Mouse (Mus musculus): ENCODE measurements around the gene Btbd19. TPM values are rescaled to one million over a fixed set of nuclear protein-coding genes. Genes with fewer than 3 reads are reported as not detected.

Gene Btbd19
- polyA plus RNA-seq, 1 experiment from 2014 or later, result 2.8 TPM

GRCm38 (mm10) chr4:117095551-117096452 is 29.7 kb downstream of the Btbd19 start, which contains the start of gene Ptch2:
Gene Ptch2, plus strand, starts transcription at chr4:117096075.
- DNase-seq (ENCODE audit: low spot score), result peak; percentile 92
- peak within 1 kb of the TSS; percentile 97 for H3K4me2 ChIP-seq (ENCODE audit: low read depth, low read length)
- H3K9me3 ChIP-seq (replicated peaks; ENCODE audit: control insufficient read depth, low read length), result no peaks in the 10 kb centered on the region
- no peaks in the 10 kb centered on the region; the same call in 1 of the 2 replicates for H3K4me1 ChIP-seq (ENCODE audit: control insufficient read depth, insufficient read depth, low read length)
- peak; percentile 71 for ATAC-seq (replicated peaks; ENCODE audit: insufficient number of reproducible peaks, low FRiP score, low TSS enrichment, low read depth)
- H3K4me3 ChIP-seq (ENCODE audit: low read depth, low read length), result peak within 1 kb of the TSS; percentile 67
- peak within 1 kb of the TSS; percentile 63 for H3K9ac ChIP-seq (replicated peaks; ENCODE audit: low read length)
- H3K27ac ChIP-seq (replicated peaks; ENCODE audit: low read depth, low read length), result peak within 1 kb of the TSS; percentile 62
- no peaks in the 10 kb centered on the region for H3K27me3 ChIP-seq (ENCODE audit: control insufficient read depth, insufficient read depth, low read length)
- WGBS, result under 1% methylated on average over 45 of the region's 50 CpGs
- no peaks in the 10 kb centered on the region for H3K36me3 ChIP-seq (replicated peaks; ENCODE audit: control insufficient read depth, insufficient read depth, low read depth, low read length)

GRCm38 (mm10) chr4:117094626-117095361 is 30.7 kb downstream of the Btbd19 start:
- Histone ChIP-seq H3K27ac (replicated peaks; ENCODE audit: low read depth, low read length) (no peak overlapping the region), H3K36me3 (replicated peaks; ENCODE audit: control insufficient read depth, insufficient read depth, low read depth, low read length) (no peaks in the 10 kb centered on the region), H3K27me3 (ENCODE audit: control insufficient read depth, insufficient read depth, low read length) (no peaks in the 10 kb centered on the region), H3K9ac (replicated peaks; ENCODE audit: low read length) (no peak overlapping the region), H3K4me2 (ENCODE audit: low read depth, low read length) (no peak overlapping the region), H3K4me1 (ENCODE audit: control insufficient read depth, insufficient read depth, low read length) (no peaks in the 10 kb centered on the region; the same call in 1 of the 2 replicates), H3K4me3 (ENCODE audit: low read depth, low read length) (no peak overlapping the region), H3K9me3 (replicated peaks; ENCODE audit: control insufficient read depth, low read length) (no peaks in the 10 kb centered on the region)
- ATAC-seq (replicated peaks; ENCODE audit: insufficient number of reproducible peaks, low FRiP score, low TSS enrichment, low read depth) (no peak), DNase-seq (ENCODE audit: low spot score) (no peak)
- 88% methylated on average over 3 of the region's 3 CpGs for WGBS

GRCm38 (mm10) chr4:117090586-117090985 is 34.9 kb downstream of the Btbd19 start:
- no peaks in the 10 kb centered on the region for H3K27me3 ChIP-seq (ENCODE audit: control insufficient read depth, insufficient read depth, low read length)
- no peaks in the 10 kb centered on the region for H3K4me1 ChIP-seq (ENCODE audit: control insufficient read depth, insufficient read depth, low read length)
- no peaks in the 10 kb centered on the region for H3K9me3 ChIP-seq (replicated peaks; ENCODE audit: control insufficient read depth, low read length)
- no peak overlapping the region for H3K4me3 ChIP-seq (ENCODE audit: low read depth, low read length)
- no peaks in the 10 kb centered on the region; the same call in 1 of the 2 replicates for H3K36me3 ChIP-seq (replicated peaks; ENCODE audit: control insufficient read depth, insufficient read depth, low read depth, low read length)
- H3K4me2 ChIP-seq (ENCODE audit: low read depth, low read length), result no peak overlapping the region
- 75% methylated on average over 7 of the region's 7 CpGs for whole genome bisulfite sequencing
- DNase-seq (ENCODE audit: low spot score) (no peak), ATAC-seq (replicated peaks; ENCODE audit: insufficient number of reproducible peaks, low FRiP score, low TSS enrichment, low read depth) (no peak)
- H3K9ac ChIP-seq (replicated peaks; ENCODE audit: low read length), result no peak overlapping the region
- no peak overlapping the region for H3K27ac ChIP-seq (replicated peaks; ENCODE audit: low read depth, low read length)

GRCm38 (mm10) chr4:117087948-117088640 is 37.4 kb downstream of the Btbd19 start:
- ATAC-seq (replicated peaks; ENCODE audit: insufficient number of reproducible peaks, low FRiP score, low TSS enrichment, low read depth) (no peak), DNase-seq (ENCODE audit: low spot score) (no peak)
- H3K4me2 ChIP-seq (ENCODE audit: low read depth, low read length), result no peak overlapping the region
- H3K27ac ChIP-seq (replicated peaks; ENCODE audit: low read depth, low read length), result no peak overlapping the region
- H3K4me3 ChIP-seq (ENCODE audit: low read depth, low read length), result no peak overlapping the region
- no peaks in the 10 kb centered on the region; the same call in 1 of the 2 replicates for H3K36me3 ChIP-seq (replicated peaks; ENCODE audit: control insufficient read depth, insufficient read depth, low read depth, low read length)
- WGBS, result 78% methylated on average over 7 of the region's 7 CpGs
- no peaks in the 10 kb centered on the region for H3K9me3 ChIP-seq (replicated peaks; ENCODE audit: control insufficient read depth, low read length)
- H3K9ac ChIP-seq (replicated peaks; ENCODE audit: low read length), result no peak overlapping the region
- H3K4me1 ChIP-seq (ENCODE audit: control insufficient read depth, insufficient read depth, low read length), result no peaks in the 10 kb centered on the region
- no peaks in the 10 kb centered on the region for H3K27me3 ChIP-seq (ENCODE audit: control insufficient read depth, insufficient read depth, low read length)

GRCm38 (mm10) chr4:117071183-117071582 is 54.3 kb downstream of the Btbd19 start:
- H3K4me3 ChIP-seq (ENCODE audit: low read depth, low read length), result no peak overlapping the region
- no peak overlapping the region for H3K9ac ChIP-seq (replicated peaks; ENCODE audit: low read length)
- ATAC-seq (replicated peaks; ENCODE audit: insufficient number of reproducible peaks, low FRiP score, low TSS enrichment, low read depth) (no peak), DNase-seq (ENCODE audit: low spot score) (no peak)
- H3K36me3 ChIP-seq (replicated peaks; ENCODE audit: control insufficient read depth, insufficient read depth, low read depth, low read length), result peaks cover 10% of the 10 kb centered on the region; the same call in 1 of the 2 replicates
- no peaks in the 10 kb centered on the region for H3K9me3 ChIP-seq (replicated peaks; ENCODE audit: control insufficient read depth, low read length)
- no peaks in the 10 kb centered on the region for H3K4me1 ChIP-seq (ENCODE audit: control insufficient read depth, insufficient read depth, low read length)
- no peak overlapping the region for H3K4me2 ChIP-seq (ENCODE audit: low read depth, low read length)
- H3K27ac ChIP-seq (replicated peaks; ENCODE audit: low read depth, low read length), result no peak overlapping the region
- WGBS, result 89% methylated on average over 5 of the region's 5 CpGs
- no peaks in the 10 kb centered on the region for H3K27me3 ChIP-seq (ENCODE audit: control insufficient read depth, insufficient read depth, low read length)

GRCm38 (mm10) chr4:117070624-117071023 is 54.9 kb downstream of the Btbd19 start:
- Histone ChIP-seq H3K36me3 (replicated peaks; ENCODE audit: control insufficient read depth, insufficient read depth, low read depth, low read length) (peaks cover 10% of the 10 kb centered on the region), H3K27ac (replicated peaks; ENCODE audit: low read depth, low read length) (no peak overlapping the region), H3K4me2 (ENCODE audit: low read depth, low read length) (no peak overlapping the region), H3K9me3 (replicated peaks; ENCODE audit: control insufficient read depth, low read length) (no peaks in the 10 kb centered on the region), H3K4me1 (ENCODE audit: control insufficient read depth, insufficient read depth, low read length) (no peaks in the 10 kb centered on the region), H3K27me3 (ENCODE audit: control insufficient read depth, insufficient read depth, low read length) (no peaks in the 10 kb centered on the region), H3K9ac (replicated peaks; ENCODE audit: low read length) (no peak overlapping the region), H3K4me3 (ENCODE audit: low read depth, low read length) (no peak overlapping the region)
- 89% methylated on average over 4 of the region's 4 CpGs for WGBS
- no peak for DNase-seq (ENCODE audit: low spot score)
- no peak for ATAC-seq (replicated peaks; ENCODE audit: insufficient number of reproducible peaks, low FRiP score, low TSS enrichment, low read depth)

GRCm38 (mm10) chr4:117069647-117070046 is 55.9 kb downstream of the Btbd19 start:
- WGBS, result 95% methylated on average over 1 of the region's 1 CpGs
- no peaks in the 10 kb centered on the region for H3K9me3 ChIP-seq (replicated peaks; ENCODE audit: control insufficient read depth, low read length)
- no peak overlapping the region for H3K4me2 ChIP-seq (ENCODE audit: low read depth, low read length)
- H3K36me3 ChIP-seq (replicated peaks; ENCODE audit: control insufficient read depth, insufficient read depth, low read depth, low read length), result peaks cover 13% of the 10 kb centered on the region
- H3K27me3 ChIP-seq (ENCODE audit: control insufficient read depth, insufficient read depth, low read length), result no peaks in the 10 kb centered on the region
- H3K27ac ChIP-seq (replicated peaks; ENCODE audit: low read depth, low read length), result no peak overlapping the region
- no peaks in the 10 kb centered on the region for H3K4me1 ChIP-seq (ENCODE audit: control insufficient read depth, insufficient read depth, low read length)
- no peak for ATAC-seq (replicated peaks; ENCODE audit: insufficient number of reproducible peaks, low FRiP score, low TSS enrichment, low read depth)
- H3K9ac ChIP-seq (replicated peaks; ENCODE audit: low read length), result no peak overlapping the region
- DNase-seq (ENCODE audit: low spot score), result no peak
- H3K4me3 ChIP-seq (ENCODE audit: low read depth, low read length), result no peak overlapping the region

All from embryonic facial prominence, embryonic 11.5 days (tissue).